Mouse (Mus musculus) megakaryocyte, adult 5-6 weeks (primary cell): ENCODE data around the gene Ptchd3. TPM values are rescaled to one million over a fixed set of nuclear protein-coding genes. Genes with fewer than 3 reads are reported as not detected.

ENCODE experiments used
- total RNA-seq, 2 experiments: library from RNA; stranded (forward) in 1 of 2; stranded (reverse) in 1 of 2; fragments of 153-499, 151-499 nt in 1 of 2; fragments of 221-1000, 200-1000 nt in 1 of 2; gene quantifications; 2 replicates each; pipeline versions ENCODE4 v1.2.3 to v1.2.4; 2015 to 2017

Ptchd3 gene
- total RNA-seq, 2 experiments from 2014 or later = not detected

Other genes starting within 250 kb of the Ptchd3 start
- 3.6 and 5.8 TPM in 2 replicates for gene B3gntl1, start 157.1 kb upstream of the Ptchd3 start, total RNA-seq (2015)
- gene B3gntl1, start 157.1 kb upstream of the Ptchd3 start, total RNA-seq (2017) = 5.2 and 7.8 TPM in 2 replicates
- gene Metrnl, start 128.7 kb upstream of the Ptchd3 start, total RNA-seq (2015) = 32.9 and 40.5 TPM in 2 replicates
- 16.4 and 20.6 TPM in 2 replicates for gene Metrnl, start 128.7 kb upstream of the Ptchd3 start, total RNA-seq (2017)